Mouse (Mus musculus): ENCODE data around the gene Birc3.
"Not testable (repeated sequence)": the region's sequence is repeated elsewhere in the genome, so short reads cannot be mapped to it uniquely, and the experiment has no call there.

Gene Birc3

DNA sequence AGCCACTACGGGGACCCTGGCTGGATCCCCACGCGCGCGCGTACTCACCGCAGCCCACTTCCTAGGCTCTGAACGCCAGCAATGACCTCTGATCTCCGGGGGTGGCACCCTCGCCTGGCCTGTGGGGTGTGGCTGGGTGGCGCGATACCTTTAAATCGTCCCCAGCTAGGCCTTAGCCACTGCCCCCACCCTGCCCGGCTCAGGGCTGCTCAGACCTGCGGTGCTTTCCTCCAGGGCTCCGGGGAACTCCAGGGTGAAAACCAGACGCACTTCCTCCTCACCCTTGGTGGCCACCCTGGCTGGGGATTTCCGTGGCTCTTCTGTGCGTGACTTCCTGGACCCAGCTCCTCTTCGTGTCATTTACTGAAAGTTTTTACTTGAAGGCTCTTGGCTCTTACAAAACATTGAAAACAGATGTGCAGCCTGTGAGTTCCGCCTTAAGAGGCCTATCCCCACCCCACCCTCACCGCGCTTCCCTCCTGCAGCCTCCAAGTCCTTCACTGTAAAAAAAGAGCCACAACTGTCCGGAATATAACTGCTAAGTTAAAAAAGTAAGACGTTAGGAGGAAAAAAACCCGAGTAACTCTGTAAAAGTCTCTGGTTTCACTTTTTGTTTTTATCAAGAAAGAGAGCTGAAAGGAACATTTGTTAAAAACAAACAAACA, at the start of gene Birc3:
Gene Birc3, minus strand, starts transcription at position 412 of the 665 bp plus-strand sequence.
- DNase-seq (ENCODE audit: low spot score in 2 of 2) = peak; percentile 12 to 25

GRCm38 (mm10) chr9:7914925-7915324, 41.9 kb upstream of the Birc3 start:
- DNase-seq (ENCODE audit: low spot score in 2 of 2) = no peak

DNA sequence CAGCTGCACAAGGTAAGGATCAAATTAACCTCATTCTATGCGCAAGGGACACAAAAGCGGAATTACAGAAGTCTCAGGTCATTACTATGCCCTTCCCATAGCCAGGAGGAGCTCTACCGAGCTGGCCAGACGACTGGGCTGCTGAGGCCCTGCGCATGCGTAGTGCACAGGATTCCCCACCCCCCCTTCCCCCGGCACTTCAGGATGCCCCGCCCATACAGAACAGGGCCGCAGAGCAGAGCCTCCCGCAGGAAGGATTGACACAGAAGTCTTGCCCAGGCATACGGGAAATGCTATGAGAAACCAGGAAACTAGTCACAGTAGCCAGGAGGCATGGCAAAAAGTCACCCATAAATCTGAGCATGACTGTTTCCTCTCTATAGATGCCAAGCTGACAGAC, 41.5 kb upstream of the Birc3 start:
- peak; percentile 11 to 14 for DNase-seq (ENCODE audit: low spot score in 2 of 2)

DNA sequence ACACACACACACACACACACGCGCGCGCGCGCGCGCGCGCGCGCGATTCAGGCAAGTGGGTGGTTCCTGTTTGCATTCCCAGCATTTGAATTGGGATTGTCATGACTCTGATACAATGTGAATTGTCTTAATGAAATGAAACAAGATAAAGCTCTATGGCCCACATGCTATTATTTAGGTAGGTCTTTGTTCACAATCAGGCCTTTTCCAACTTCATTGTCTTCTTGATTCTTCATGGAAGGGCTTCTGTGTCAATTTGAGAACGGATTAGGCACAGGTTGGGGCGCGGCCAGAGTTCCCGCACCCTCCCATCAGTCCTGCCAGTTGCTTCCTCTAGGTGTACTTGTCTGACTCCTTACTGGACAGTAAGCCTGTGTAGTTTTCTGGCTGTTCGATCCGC, 41.0 kb upstream of the Birc3 start:
- no peak for DNase-seq (ENCODE audit: low spot score in 2 of 2)

GRCm38 (mm10) chr9:7907351-7907985, 34.5 kb upstream of the Birc3 start:
- DNase-seq (ENCODE audit: low spot score in 2 of 2) = no peak

DNA sequence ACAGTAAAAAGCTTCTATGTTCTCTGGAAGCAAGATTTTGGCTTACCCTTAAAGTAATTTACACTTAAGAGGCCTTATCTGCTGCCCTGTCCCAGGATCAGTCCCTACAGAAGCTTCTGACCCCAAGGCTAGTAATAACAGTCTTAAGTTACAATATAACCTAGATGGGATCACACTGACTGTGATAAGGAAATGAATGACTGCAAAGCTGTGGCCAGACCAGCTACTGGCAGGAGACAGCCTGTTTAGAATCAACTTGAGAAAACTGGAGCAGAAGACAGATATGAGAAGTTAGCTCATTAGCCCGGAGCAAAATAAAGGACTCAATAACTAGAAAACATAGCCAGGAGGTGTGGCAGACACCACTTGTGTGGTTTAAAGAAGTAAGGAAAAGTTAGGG, 33.6 kb upstream of the Birc3 start:
- no peak for DNase-seq (ENCODE audit: low spot score in 2 of 2)

DNA sequence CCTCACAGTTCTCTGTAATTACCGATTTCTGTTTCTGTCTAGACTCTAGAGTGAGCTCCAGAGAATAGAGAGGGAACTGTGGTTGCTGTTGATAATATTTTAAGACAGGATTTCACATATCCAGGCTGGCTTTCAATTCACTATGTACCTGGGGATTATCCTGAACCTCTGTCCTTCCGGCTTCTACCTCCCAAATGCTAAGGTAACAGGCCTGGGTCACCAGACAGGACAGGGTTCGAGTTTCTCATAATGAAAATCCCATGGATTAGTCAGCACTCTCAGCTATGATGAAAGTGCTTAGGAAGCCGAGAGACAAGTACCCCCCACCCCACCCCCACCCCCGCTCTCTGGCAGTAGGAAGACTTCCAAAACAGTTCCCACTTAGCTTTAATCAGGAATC, 30.8 kb upstream of the Birc3 start:
- DNase-seq (ENCODE audit: low spot score in 2 of 2) = no peak

DNA sequence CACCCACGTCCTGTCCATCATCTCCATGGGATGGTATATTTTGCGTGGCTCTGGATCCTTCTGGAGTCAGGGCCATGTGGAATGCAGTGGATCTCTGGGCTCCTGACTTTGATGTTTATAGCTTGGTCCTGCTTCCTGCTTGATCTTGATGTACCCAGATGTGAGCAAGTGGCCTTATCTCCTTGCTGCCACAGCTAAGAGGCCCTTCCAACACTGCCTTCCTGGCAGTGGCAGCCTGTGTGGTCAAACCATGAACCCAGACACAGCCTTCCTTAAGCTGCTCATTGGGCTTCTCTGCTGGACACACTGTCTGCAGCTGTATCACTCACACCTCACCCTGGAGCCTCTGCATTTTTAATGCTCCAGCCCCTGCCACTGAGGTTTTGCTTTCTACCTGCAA, 30.3 kb upstream of the Birc3 start:
- no peak for DNase-seq (ENCODE audit: low spot score in 2 of 2)

GRCm38 (mm10) chr9:7902311-7902710, 29.3 kb upstream of the Birc3 start:
- no peak for DNase-seq (ENCODE audit: low spot score in 2 of 2)

DNA sequence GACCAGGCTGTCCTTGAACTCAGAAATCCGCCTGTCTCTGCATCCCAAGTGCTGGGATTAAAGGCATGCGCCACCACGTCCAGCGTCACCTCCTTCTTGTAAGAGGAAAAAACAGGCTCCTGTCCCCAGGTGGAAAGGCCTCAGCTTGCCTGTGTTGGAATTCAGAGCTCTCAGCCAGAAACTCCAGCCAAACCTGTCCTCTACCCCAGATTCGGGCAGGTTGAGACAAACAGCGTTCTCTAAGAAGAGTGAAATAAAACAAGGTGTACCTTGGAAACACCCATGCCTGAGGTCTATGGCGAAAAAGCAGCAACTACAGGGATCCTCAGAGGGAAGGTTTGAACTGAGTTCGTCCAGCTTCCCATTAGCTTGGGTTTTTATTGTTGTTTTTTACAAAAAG, 28.0 kb upstream of the Birc3 start:
- no peak for DNase-seq (ENCODE audit: low spot score in 2 of 2)

- DNase-seq (ENCODE audit: low spot score in 2 of 2) = peak; percentile 58 to 80
Observed at GRCm38 (mm10) chr9:7897502-7897901, 24.5 kb upstream of the Birc3 start.

DNA sequence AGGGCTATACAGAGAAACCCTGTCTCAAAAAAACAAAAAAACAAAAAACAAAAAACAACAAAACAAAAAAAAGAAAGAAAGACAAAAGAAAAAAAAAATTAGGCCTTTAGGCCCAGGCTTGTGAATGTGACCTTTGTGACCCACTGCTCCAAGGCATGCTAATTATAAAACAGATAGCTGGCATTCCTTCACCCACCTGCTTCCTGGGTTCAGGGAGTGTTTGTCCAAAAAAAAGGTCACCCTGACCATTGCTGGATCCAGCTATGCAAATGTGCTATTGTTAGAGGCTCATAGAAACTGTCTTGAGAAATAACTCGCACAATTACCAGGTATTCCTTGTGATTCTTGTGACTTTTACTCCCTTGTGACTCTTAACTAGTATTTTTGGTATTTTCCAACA, 18.8 kb upstream of the Birc3 start:
- DNase-seq (ENCODE audit: low spot score in 2 of 2) = not testable (repeated sequence)

- DNase-seq (ENCODE audit: low spot score in 2 of 2) = no peak
Observed at GRCm38 (mm10) chr9:7891177-7891576, 18.2 kb upstream of the Birc3 start.

DNA sequence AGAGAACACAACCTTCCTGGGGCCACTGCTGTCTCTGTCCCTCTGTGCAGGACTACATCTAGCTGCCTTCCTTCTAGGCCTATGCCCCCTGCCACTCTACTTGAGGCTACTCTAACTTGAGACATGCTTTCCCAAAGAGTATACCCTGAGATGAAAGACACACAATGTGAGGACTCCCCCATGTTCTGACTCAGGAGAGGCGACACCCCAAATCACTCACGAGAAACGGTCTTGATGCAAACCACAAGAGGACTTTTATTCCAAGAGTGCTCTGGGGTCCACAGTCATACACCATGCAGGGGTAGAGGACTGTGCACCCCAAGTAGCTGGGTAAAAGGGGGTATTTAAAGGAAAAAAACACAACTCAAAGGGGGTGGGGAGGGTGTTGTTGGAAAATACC, 11.4 kb upstream of the Birc3 start:
- DNase-seq (ENCODE audit: low spot score in 2 of 2) = no peak

- no peak for DNase-seq (ENCODE audit: low spot score in 2 of 2)
Observed at GRCm38 (mm10) chr9:7882304-7882865, 9.4 kb upstream of the Birc3 start.

- DNase-seq (ENCODE audit: low spot score in 2 of 2) = no peak
Observed at GRCm38 (mm10) chr9:7873511-7874211, 675 bp upstream of the Birc3 start.

DNA sequence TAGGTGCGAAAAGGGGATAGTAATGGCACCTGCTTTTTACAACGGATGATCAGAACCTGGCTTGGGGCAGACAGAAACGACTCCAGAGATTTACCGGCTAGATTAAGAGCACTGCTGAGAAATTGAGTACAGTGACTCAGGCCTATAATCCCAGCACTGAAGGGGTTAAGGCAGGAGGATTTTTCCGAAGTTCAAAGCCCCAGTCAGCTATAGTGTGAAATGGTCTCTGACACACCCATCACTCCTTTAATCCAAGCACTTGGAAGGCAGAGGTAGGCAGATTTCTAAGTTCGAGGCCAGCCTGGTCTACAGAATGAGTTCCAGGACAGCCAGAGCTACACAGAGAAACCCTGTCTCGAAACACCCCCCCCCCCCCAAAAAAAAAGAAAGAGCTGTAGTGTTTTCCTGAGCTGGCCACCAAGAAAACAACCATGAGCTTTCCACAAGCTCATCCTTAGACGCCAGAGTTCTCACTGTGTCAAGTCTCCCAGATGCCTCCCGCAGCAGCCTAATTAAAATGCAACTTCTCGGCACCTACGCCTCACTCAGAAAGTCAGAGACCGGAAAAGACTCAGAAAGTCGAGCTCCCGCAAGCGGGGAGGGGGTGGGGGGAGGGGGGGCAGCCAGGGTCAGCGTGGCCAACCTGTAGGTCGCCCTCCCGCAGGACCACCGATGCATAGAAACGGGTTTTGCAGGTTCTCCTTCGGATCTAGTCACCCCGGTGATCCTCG, 777 bp downstream of the Birc3 start:
- DNase-seq (ENCODE audit: low spot score in 2 of 2) = peak in 1 of 2 experiments; percentile 10

DNA sequence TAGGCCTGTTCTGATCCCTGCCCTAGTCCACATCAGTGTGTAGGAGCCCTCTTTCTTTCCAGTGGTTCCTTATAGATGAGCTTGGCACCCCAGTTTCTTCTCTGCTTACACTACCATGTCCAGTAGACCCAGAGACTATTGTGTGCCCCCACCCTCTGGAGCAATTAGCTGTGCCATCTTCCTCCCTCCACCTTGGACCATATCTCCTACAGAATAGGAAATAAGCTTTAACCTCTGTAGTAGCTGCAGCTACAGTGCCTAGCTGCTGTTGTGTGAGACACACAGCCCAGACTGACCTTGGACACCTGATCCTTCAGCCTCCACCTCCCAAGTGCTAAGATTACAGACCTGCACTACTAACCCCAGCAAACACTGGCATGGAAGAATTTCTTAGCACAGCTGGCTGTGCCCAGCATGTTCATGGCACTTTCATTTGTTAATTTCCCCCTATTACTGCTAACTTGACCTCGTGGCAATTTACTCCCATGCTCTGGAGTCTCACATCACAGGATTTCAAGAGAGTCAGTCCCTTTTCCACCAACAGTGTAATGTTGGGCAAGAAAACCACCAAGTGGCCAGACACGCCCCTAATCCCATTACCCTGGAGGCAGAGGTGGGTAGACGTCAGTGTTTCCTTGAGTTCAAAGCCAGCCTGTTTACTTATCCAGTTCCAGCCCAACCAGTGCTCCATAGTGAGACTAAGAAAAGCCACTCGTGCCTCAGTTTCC, 1.5 kb downstream of the Birc3 start:
- DNase-seq (ENCODE audit: low spot score in 2 of 2) = no peak

GRCm38 (mm10) chr9:7870556-7871315, 2.2 kb downstream of the Birc3 start:
- DNase-seq (ENCODE audit: low spot score in 2 of 2) = no peak

DNA sequence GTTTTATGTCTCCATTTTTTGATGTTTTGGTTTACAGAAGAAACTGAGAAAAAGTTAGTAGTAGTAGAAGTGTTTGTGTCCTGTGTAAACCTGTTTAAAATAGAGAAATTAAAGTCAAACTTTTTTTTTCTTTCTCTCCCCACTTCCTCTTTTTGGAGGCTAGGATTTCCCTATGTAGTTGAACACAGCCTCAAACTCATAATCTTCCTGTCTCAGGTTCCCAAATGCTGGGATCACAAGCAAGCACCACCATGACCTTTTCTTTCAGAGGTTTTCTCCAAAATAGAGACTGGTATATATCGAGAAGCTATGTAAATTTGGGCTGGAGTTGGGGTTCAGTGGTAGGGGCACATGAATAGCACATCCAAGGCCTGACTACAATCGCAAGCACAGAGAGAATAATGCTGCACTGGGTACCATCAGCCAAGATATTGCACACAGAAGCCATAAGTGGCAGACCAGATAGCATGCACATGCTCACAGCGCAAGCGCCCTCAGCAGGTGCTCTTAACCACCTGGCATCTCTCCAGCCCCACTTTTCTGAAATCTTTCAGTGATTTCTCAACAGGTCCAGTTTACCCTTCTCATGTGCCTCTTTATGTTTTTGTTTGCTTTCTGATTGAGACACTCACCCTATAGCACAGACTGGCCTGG, 4.0 kb downstream of the Birc3 start:
- DNase-seq (ENCODE audit: low spot score in 2 of 2) = no peak

Data from frontal cortex, postnatal 36 days (tissue).